Mouse (Mus musculus): ENCODE data around the gene C1rl. TPM values are rescaled to one million over a fixed set of nuclear protein-coding genes. Genes with fewer than 3 reads are reported as not detected.
A peak's percentile ranks its signal among the peaks of the same experiment; 100 is the strongest.

Gene C1rl
- polyA plus RNA-seq, 1 experiment from 2014 or later = 1.4 TPM

DNA sequence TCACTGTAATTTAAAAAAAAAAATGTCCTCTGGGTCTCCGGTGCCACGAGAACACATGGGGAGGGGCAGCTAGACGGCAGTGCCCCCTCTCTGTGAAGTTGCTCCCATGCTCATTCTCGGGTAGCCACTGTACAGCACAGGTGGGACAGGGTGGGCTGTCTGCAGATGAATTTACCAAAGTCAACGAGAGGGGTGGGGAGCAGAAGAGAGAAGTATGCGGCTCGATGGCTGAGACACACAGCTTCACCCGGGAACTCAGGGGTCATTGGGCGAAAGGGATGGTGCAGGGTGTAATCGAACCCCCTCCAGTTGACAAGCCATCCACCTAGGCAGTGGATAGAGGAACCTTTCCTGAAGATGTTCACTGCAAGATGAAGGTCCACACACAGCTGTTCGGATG lies 16.1 kb upstream of the C1rl start:
- WGBS = 78% methylated on average over 11 of the region's 11 CpGs
- no peak for ATAC-seq (ENCODE audit: low FRiP score, low TSS enrichment)
- H3K4me1 ChIP-seq (replicated peaks; ENCODE audit: control insufficient read depth, insufficient read depth) = no peaks in the 10 kb centered on the region
- no peaks in the 10 kb centered on the region for H3K27me3 ChIP-seq (ENCODE audit: control insufficient read depth, insufficient read depth, low read length)
- no peaks in the 10 kb centered on the region for H3K9me3 ChIP-seq (ENCODE audit: control insufficient read depth, low read length)
- TF ChIP-seq CTCF (IDR thresholded peaks at IDR 0.05; ENCODE audit: low read depth) (no peak), EP300 (optimal IDR thresholded peaks at IDR 0.05) (no peak)
- DNase-seq (ENCODE audit: low spot score) = no peak
- H3K4me2 ChIP-seq (replicated peaks; ENCODE audit: low read depth) = no peak overlapping the region
- H3K36me3 ChIP-seq (ENCODE audit: control insufficient read depth, insufficient read depth, low read length) = no peaks in the 10 kb centered on the region
- no peak overlapping the region for H3K9ac ChIP-seq (ENCODE audit: low read length)
- H3K27ac ChIP-seq (replicated peaks) = no peak overlapping the region
- H3K4me3 ChIP-seq (ENCODE audit: low read depth, low read length) = no peak overlapping the region

DNA sequence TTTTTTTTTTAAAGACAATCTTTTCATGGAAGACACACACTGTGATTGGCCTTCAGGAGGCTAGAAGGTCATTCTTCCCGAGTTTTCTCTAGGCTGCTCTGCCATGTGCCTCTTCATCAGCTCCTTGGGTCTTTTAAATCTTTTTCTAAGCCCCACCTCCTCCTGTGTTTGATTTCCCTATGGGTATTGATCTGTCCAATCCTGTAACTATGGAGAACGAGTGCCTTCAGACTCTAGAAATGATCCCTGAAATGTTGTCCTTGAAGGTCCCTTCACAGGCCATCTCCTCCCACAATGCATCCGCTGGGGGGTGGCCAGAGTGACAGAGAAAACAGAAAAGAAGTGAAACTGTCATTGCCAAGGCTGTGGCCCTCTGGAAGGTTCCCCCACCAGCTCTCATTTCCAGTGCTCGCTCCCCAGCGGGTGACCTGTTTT lies 15.7 kb upstream of the C1rl start:
- no peak overlapping the region for H3K4me3 ChIP-seq (ENCODE audit: low read depth, low read length)
- no peaks in the 10 kb centered on the region for H3K36me3 ChIP-seq (ENCODE audit: control insufficient read depth, insufficient read depth, low read length)
- H3K9me3 ChIP-seq (ENCODE audit: control insufficient read depth, low read length) = no peaks in the 10 kb centered on the region
- no peak overlapping the region for H3K4me2 ChIP-seq (replicated peaks; ENCODE audit: low read depth)
- H3K9ac ChIP-seq (ENCODE audit: low read length) = no peak overlapping the region
- peak overlapping the region; percentile 79; the same call in 1 of the 2 replicates for H3K27ac ChIP-seq (replicated peaks)
- H3K4me1 ChIP-seq (replicated peaks; ENCODE audit: control insufficient read depth, insufficient read depth) = no peaks in the 10 kb centered on the region
- TF ChIP-seq EP300 (optimal IDR thresholded peaks at IDR 0.05) = no peak
- TF ChIP-seq CTCF (IDR thresholded peaks at IDR 0.05; ENCODE audit: low read depth) = no peak
- 63% methylated on average over 5 of the region's 5 CpGs for WGBS
- no peaks in the 10 kb centered on the region for H3K27me3 ChIP-seq (ENCODE audit: control insufficient read depth, insufficient read depth, low read length)
- DNase-seq (ENCODE audit: low spot score) (no peak), ATAC-seq (ENCODE audit: low FRiP score, low TSS enrichment) (no peak)

DNA sequence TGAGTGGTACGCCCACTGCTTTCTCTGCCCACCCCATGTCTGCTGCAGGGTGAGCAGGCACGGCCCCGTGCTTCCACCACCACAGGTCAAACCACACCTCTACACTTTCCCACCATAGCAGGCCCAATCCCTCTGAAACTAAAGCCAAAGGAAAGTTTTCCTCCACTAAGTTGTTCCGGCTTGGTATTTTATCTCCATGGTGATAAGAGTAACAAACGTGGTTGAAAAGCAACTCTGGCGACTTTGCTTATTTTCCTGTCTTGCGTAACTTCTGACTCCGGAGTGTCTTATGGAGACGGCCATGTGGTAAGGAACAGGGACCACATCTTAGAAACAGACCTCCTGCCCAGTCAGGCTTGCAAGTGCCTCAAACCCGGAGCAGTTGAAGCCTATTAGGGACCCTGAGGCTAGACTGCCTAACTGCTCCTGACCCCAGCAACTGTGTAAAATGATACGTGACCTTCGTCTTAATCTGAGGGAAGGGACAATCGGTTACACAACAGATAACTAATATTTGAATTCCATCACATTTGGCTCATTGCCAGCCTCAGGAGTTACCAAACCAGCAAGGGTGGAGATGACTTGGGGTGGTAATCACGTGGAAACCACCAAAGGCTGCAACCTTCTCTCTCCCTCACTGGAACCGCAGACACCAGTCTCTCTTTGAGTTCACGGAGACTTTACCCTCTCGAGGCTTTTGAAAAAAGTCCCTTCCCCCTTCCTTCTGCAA lies 14.8 kb upstream of the C1rl start:
- no peaks in the 10 kb centered on the region for H3K36me3 ChIP-seq (ENCODE audit: control insufficient read depth, insufficient read depth, low read length)
- DNase-seq (ENCODE audit: low spot score) (peak; percentile 69), ATAC-seq (ENCODE audit: low FRiP score, low TSS enrichment) (peak; percentile 73)
- peak overlapping the region; percentile 25; the same call in 1 of the 2 replicates for H3K4me2 ChIP-seq (replicated peaks; ENCODE audit: low read depth)
- no peaks in the 10 kb centered on the region for H3K9me3 ChIP-seq (ENCODE audit: control insufficient read depth, low read length)
- TF ChIP-seq EP300 (optimal IDR thresholded peaks at IDR 0.05) = no peak
- no peak for TF ChIP-seq CTCF (IDR thresholded peaks at IDR 0.05; ENCODE audit: low read depth)
- H3K9ac ChIP-seq (ENCODE audit: low read length) = no peak overlapping the region
- H3K4me1 ChIP-seq (replicated peaks; ENCODE audit: control insufficient read depth, insufficient read depth) = no peaks in the 10 kb centered on the region
- no peak overlapping the region for H3K4me3 ChIP-seq (ENCODE audit: low read depth, low read length)
- peak overlapping the region; percentile 79 for H3K27ac ChIP-seq (replicated peaks)
- 32% methylated on average over 17 of the region's 17 CpGs for WGBS
- H3K27me3 ChIP-seq (ENCODE audit: control insufficient read depth, insufficient read depth, low read length) = no peaks in the 10 kb centered on the region

DNA sequence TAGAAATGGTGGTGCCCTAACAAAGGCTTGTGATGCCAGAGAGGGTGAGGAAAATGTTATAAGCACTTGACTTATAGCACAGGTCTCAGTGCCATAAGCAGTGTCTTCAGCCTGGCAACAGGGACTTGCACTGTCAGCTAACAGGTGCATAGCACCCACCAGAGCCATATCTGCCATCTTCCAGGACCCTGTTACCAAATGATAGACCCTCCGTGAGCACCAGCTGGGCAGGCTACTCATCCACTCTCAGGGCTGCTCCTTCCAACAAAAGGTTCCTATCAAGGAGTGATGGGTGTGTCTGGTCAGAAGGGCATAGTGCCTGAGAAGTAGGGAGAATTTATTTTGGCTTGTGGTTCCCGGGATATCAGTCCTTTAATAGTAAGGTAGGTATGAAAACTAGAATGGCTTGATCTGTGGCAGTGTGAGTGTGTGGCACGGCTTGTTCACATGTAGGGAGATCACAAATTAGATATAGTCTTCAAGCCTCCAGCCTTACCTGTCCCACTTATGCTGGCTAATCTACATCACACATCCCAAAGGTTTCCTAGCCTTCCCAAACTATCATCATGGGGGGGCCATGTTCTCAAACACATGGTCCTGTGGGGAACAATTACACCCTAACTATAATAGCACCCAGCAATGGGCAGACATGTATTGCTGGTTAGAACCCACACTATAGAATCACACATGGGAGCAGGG lies 13.9 kb upstream of the C1rl start:
- Histone ChIP-seq H3K9me3 (ENCODE audit: control insufficient read depth, low read length) (no peaks in the 10 kb centered on the region), H3K4me1 (replicated peaks; ENCODE audit: control insufficient read depth, insufficient read depth) (no peaks in the 10 kb centered on the region), H3K4me3 (ENCODE audit: low read depth, low read length) (no peak overlapping the region), H3K9ac (ENCODE audit: low read length) (no peak overlapping the region), H3K27ac (replicated peaks) (no peak overlapping the region), H3K36me3 (ENCODE audit: control insufficient read depth, insufficient read depth, low read length) (no peaks in the 10 kb centered on the region), H3K27me3 (ENCODE audit: control insufficient read depth, insufficient read depth, low read length) (no peaks in the 10 kb centered on the region), H3K4me2 (replicated peaks; ENCODE audit: low read depth) (no peak overlapping the region)
- 66% methylated on average over 3 of the region's 3 CpGs for WGBS
- ATAC-seq (ENCODE audit: low FRiP score, low TSS enrichment) (0 out of 2 replicates have a peak, but pooled peaks have one; percentile 1), DNase-seq (ENCODE audit: low spot score) (no peak)
- no peak for TF ChIP-seq EP300 (optimal IDR thresholded peaks at IDR 0.05)
- no peak for TF ChIP-seq CTCF (IDR thresholded peaks at IDR 0.05; ENCODE audit: low read depth)

DNA sequence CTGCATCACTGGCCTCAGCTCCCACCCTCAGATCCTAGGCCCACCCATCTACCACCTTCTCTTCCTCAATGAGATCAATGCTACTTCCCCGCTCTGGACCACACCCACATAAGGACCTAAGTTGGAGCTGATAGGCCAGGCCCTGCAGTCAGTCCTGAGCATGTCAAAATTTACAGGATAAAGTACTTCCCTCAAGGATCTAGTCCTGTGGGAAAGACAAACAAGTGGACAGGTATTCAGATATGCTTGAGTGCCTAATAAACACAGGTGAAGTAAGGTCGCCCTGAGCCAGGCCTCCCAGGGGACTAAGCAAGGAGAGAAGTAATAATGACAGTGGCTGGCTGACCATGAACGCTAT lies 13.4 kb upstream of the C1rl start:
- Histone ChIP-seq H3K4me1 (replicated peaks; ENCODE audit: control insufficient read depth, insufficient read depth) (no peaks in the 10 kb centered on the region), H3K9ac (ENCODE audit: low read length) (no peak overlapping the region), H3K27me3 (ENCODE audit: control insufficient read depth, insufficient read depth, low read length) (no peaks in the 10 kb centered on the region), H3K27ac (replicated peaks) (no peak overlapping the region), H3K9me3 (ENCODE audit: control insufficient read depth, low read length) (no peaks in the 10 kb centered on the region), H3K4me3 (ENCODE audit: low read depth, low read length) (no peak overlapping the region), H3K36me3 (ENCODE audit: control insufficient read depth, insufficient read depth, low read length) (no peaks in the 10 kb centered on the region), H3K4me2 (replicated peaks; ENCODE audit: low read depth) (no peak overlapping the region)
- TF ChIP-seq EP300 (optimal IDR thresholded peaks at IDR 0.05) (no peak), CTCF (IDR thresholded peaks at IDR 0.05; ENCODE audit: low read depth) (no peak)
- 75% methylated on average over 3 of the region's 3 CpGs for WGBS
- DNase-seq (ENCODE audit: low spot score) = no peak
- ATAC-seq (ENCODE audit: low FRiP score, low TSS enrichment) = peak; percentile 9; the same call in 1 of the 2 replicates

DNA sequence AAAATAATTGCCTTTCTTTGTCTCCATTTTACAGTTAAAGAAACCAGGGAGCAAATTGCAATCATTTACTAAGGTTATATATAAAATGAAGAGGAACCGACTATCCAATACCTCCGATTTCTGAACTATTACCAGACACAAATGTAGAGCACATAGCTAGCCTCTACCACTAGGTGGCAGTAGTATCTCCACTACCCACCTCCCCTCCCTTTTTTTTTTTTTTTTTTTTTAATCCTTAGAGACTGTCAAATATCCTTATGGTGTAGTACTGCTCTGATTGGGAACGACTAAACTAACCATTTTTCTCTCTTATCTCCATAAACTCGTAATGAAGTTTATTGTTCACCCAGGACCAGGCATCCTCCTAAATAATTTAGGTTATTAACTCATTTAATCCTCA lies 12.6 kb upstream of the C1rl start:
- TF ChIP-seq EP300 (optimal IDR thresholded peaks at IDR 0.05) (no peak), CTCF (IDR thresholded peaks at IDR 0.05; ENCODE audit: low read depth) (peak; percentile 75)
- ATAC-seq (ENCODE audit: low FRiP score, low TSS enrichment) (no peak), DNase-seq (ENCODE audit: low spot score) (no peak)
- H3K36me3 ChIP-seq (ENCODE audit: control insufficient read depth, insufficient read depth, low read length) = no peaks in the 10 kb centered on the region
- 62% methylated on average over 4 of the region's 4 CpGs for WGBS
- H3K9ac ChIP-seq (ENCODE audit: low read length) = no peak overlapping the region
- H3K4me1 ChIP-seq (replicated peaks; ENCODE audit: control insufficient read depth, insufficient read depth) = no peaks in the 10 kb centered on the region
- H3K4me2 ChIP-seq (replicated peaks; ENCODE audit: low read depth) = no peak overlapping the region
- no peak overlapping the region for H3K4me3 ChIP-seq (ENCODE audit: low read depth, low read length)
- H3K9me3 ChIP-seq (ENCODE audit: control insufficient read depth, low read length) = no peaks in the 10 kb centered on the region
- no peaks in the 10 kb centered on the region for H3K27me3 ChIP-seq (ENCODE audit: control insufficient read depth, insufficient read depth, low read length)
- H3K27ac ChIP-seq (replicated peaks) = no peak overlapping the region
